Mouse (Mus musculus): ENCODE data around the gene Mmp14. TPM values are rescaled to one million over a fixed set of nuclear protein-coding genes. Genes with fewer than 3 reads are reported as not detected.
A peak's percentile ranks its signal among the peaks of the same experiment; 100 is the strongest.

The Mmp14 gene
- 17.3 and 22.0 TPM in 2 replicates for polyA plus RNA-seq (2012; rRNA removed)

DNA sequence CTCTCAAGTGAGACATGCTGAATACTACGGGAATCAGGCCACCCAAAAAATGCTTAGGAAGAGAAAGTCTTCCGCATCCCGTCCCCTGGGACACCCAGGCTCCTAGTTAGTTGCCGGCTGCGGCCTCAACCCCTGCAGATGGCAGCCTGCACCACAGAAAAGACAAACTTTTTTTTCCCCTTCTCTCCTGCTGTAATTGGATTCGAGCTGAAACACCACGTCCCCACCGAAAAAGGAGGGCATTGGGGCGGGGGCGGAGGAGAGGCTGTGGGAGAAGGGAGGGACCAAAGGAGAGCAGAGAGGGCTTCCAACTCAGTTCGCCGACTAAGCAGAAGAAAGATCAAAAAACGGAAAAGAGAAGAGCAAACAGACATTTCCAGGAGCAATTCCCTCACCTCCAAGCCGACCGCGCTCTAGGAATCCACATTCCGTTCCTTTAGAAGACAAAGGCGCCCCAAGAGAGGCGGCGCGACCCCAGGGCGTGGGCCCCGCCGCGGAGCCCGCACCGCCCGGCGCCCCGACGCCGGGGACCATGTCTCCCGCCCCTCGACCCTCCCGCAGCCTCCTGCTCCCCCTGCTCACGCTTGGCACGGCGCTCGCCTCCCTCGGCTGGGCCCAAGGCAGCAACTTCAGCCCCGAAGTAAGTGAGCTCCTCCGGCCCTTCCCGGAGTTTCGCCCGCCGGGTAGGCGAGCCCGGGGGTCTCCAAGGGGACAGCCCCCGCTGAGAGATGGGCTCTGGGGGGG lies at the start of gene Mmp14:
Gene Mmp14 (plus strand): TSS at position 279 of the 744 bp plus-strand sequence.
- peak in 1 of 2 experiments; percentile 61 for DNase-seq (ENCODE audit: extremely low spot score in 1 of 2, low spot score in 1 of 2)

DNA sequence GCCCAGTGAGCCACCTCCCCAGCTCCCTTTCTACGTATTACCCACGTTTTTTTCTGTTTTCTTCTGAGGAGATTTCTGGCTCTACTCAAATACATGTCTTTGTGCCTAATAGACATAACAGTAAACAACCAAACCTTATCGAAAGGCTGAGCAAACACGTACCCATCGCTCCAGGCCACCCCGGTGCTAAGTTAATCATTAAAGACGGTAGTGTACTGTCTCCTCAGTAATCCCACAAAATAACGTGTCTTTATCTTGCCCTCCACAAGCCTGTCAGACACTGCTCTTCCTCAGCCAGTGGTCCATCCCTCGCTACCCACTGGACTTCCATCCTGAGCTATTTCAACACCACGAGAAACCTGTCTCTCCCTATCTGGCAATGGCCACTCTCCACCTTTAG lies 49.6 kb upstream of the Mmp14 start:
- DNase-seq (ENCODE audit: extremely low spot score in 1 of 2, low spot score in 1 of 2): no peak

DNA sequence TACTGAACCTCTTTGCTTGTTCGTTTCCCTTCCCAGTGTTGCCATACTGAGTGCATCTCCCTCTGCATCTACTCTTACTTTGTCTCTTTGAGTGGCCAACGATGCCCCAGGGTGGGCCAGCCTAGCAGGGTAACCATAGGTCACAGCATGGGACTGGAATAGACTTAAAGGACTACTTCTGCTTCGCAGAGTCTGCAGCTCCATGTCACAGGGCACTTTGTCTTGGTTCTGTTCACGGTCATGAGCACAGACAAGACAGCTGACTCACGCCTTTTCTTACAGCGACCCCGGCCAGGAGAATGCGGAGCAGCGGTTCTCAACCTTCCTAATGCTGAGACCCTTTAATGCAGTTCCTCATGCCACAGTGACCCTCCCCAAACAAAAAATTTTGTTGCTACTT lies 48.8 kb upstream of the Mmp14 start:
- DNase-seq (ENCODE audit: extremely low spot score in 1 of 2, low spot score in 1 of 2): no peak

DNA sequence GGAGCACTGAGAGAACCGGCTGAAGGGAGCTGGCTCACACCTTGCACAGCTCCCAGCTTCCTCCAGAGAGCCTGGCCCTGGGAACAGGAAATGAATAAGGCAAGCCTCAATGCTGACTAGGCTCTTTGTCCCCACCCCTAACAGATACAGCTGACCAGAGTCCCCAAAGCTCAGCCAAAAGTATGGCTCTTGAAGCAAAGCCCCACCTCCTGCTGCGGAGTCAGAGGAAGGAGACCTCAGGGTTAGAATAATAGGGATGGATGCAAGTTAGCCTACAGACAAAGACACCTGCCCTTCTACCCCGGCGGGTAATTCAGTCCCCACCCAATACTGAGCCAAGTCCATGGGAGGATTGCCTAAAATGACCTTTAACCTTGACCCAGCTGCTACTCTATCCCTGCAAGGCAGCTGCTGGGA lies 48.0 kb upstream of the Mmp14 start:
- DNase-seq (ENCODE audit: extremely low spot score in 1 of 2, low spot score in 1 of 2): no peak

DNA sequence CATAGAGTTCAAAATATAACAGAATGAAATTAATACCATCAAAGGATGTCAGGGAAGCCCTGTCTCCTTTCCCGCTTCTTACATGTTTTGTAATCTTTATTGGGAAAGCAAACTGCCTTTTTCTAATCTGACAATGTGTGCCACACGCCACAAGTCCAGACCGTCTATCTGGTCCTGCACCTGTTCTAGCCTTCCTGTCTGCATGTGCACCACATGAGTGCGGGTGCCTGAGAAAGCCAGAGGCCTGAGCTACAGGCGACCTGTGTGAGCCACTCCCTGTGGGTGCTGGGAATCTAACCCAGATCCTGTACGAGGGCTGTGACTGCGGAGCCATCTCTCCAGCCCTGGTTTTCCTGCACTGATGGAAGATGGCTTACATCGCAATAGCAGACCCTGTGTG lies 47.0 kb upstream of the Mmp14 start:
- DNase-seq (ENCODE audit: extremely low spot score in 1 of 2, low spot score in 1 of 2): no peak

DNA sequence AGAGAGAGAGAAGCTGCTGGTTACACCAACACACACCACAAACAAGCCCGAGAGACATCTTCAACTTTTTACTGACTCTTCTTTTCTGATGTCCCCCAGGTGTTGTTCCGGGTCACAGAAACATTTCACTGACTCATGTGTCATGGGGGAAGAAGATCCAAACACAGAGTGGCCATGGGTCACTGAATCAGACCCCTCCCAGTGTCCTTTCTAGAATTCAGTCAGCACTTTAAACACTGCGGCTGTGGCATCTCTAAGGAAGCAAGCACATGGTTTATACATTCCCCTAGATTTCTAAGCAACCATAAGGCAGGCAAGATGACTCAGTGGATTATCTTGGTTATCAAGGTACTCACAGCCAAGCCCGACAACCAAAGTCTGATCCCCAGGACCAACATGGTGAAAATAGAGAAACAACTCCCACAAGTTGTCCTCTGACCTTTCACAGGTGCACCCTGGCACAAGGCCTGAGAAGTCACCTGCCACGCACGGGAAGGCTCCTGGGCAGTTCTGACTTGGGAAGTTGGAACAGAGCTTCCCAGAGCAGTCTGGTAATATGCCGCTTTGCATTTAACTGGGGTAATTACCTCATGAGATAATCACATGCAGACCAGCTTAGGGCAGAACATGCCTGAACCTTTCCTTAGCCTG lies 45.3 kb upstream of the Mmp14 start:
- DNase-seq (ENCODE audit: extremely low spot score in 1 of 2, low spot score in 1 of 2): no peak

DNA sequence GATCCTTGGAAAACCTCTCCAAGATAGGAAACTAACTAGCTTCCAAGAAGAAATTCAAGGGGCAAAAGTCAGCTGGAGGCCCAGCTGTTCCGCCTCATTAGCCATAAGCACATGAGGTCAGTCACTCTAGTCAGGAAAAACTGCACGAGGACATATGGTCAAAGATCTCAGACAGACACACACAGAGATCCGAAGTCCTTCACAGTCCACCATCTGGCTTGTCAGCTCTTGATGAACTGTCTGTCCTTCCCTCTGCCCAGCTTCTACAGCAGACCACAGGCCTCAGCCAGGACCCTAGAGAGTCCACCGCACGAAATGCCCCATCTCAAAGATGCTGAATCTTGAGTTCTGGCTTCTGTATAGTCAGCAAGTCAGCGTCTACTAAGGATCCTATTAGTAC lies 43.9 kb upstream of the Mmp14 start:
- DNase-seq (ENCODE audit: extremely low spot score in 1 of 2, low spot score in 1 of 2): no peak

DNA sequence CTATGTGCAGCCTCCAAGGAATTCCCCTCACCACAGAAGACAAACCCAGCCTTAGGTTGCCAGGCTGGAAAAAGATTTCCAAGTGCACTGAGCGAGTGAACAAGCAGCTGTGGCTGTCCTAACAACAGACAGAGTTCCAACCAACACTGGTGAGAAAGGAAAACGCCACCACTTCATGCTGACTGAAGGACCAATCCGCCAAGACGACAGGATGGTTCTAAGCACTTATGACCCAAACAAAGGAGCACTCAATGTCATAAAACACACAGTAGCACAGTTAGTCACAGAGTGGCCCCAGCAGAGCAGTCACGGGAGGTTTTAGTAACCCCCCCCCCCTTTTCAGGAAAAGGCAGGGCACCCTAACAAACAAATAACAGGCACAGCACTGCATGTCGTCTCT lies 40.6 kb upstream of the Mmp14 start:
- DNase-seq (ENCODE audit: extremely low spot score in 1 of 2, low spot score in 1 of 2): no peak

DNA sequence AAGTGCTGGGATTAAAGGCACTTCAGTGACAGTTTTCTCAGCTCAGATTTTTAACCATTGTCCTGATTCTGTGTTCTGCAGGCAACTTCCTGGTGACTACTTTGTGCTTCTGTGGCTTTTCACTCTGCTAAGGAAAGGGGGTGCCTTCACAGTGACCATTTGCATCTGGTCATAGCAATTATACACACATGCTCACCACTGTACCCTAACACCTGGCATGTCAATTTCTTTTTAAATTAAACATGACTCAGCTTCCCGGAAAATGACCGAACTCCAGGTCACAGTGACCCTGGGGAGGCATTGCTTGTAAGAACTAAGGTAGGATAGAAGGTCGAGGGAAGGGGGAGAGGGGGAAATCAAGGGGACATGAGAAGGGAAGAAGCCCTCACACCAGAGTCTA lies 37.6 kb upstream of the Mmp14 start:
- no peak for DNase-seq (ENCODE audit: extremely low spot score in 1 of 2, low spot score in 1 of 2)

DNA sequence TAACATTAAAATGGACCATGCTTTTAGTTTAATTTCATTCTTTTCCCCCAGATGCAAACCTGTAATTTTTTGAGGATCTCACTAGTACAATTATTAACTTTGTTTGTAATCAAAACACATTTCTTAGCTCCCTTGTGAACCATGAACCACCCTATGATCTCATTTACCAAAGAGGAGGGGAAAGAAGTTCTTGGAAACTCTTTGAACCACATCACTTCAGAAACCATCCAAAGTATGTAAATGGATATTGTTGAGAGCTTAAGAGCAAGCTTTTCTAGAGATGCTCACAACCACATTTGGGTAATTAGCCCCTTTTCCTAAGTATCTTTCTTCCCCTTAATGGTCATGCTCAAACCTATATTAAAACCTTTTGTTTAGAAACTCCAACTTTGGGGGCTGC lies 37.1 kb upstream of the Mmp14 start:
- DNase-seq (ENCODE audit: extremely low spot score in 1 of 2, low spot score in 1 of 2): no peak

DNA sequence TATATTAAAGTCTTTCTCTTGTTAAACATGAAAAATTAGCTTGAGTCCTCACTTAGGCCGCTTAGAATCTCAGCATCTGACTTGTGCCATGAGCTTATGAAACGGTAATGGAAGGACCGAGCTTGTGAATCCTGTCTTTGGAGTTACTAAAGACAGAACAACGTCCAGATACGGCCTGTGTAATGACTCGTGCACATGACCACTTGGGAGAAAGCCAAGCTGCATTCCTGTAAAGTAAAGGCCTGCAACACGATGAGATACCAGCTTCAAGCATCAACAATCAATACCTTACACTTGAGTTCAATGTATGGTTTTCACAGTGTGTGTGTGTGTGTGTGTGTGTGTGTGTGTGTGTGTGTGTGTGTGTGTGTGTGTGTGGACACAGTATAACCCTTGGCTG lies 34.7 kb upstream of the Mmp14 start:
- no peak for DNase-seq (ENCODE audit: extremely low spot score in 1 of 2, low spot score in 1 of 2)

DNA sequence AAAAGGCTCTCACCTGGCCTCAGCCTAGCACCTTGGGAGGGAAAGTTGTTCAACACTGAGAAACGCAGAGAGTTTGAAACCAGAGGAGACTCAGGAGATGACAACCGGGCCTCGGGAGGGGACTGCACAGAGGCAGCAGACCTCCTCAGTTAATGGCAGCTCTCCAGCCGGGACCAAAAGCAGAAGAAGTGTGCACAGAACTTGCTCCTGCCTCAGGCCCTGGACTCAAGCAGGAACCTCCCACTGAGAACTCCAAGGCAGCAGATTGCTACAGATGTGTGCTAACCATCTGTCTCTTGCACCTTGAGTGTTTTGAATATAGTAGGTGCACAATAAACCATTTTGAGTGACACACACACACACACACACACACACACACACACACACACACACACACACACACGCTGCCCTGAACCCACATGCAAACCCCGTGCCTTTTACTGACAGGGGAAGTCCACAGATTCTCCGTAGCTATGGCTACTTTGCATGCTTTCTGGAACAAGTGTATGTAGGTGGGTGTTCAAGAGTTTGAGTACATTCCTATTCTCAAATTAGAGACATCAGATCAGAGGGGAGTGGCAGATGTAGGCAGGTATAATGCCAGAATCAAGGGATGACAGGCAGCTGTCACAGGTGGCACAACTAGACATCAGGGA lies 33.4 kb upstream of the Mmp14 start:
- no peak for DNase-seq (ENCODE audit: extremely low spot score in 1 of 2, low spot score in 1 of 2)

DNA sequence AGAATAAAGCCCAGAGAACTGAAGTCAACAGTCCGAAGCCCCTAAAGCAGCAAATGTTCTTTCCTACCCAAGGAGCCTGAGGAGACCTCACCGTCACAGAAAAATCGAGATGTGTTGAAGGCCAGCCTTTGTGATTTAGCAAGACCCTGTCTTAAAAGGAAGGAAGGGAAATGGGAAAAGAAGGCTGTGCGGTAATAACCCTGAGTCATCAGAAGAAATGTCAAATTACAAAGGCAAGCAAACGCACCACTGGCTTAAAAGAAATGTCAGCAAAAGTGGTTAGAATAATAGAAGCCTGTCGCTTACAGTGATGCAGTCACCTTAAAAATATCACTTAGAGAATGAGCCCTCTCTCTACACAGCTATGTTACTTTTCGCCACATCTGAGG lies 32.9 kb upstream of the Mmp14 start:
- DNase-seq (ENCODE audit: extremely low spot score in 1 of 2, low spot score in 1 of 2): no peak

DNA sequence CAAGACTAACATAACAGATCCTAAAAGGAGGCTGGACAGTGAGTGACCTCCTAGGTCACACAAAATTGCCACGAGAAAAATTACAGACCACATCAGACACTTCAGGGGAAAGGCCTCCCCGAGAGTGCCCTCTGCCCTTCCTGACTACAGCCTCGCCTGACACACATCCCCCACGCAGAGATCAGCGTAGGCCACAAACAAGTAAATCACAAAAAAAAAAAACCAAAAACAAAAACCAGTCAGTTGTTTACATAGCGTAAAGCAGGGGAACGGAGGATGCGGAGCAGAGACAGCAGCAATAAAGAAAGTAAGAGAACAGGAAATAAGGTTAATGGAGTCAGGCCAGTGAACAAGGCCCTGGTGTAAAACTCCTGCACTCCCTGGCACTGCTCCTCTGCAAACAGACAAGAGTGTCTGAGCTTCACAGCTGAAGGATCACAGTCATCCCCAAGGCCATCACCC lies 32.5 kb upstream of the Mmp14 start:
- DNase-seq (ENCODE audit: extremely low spot score in 1 of 2, low spot score in 1 of 2): no peak

DNA sequence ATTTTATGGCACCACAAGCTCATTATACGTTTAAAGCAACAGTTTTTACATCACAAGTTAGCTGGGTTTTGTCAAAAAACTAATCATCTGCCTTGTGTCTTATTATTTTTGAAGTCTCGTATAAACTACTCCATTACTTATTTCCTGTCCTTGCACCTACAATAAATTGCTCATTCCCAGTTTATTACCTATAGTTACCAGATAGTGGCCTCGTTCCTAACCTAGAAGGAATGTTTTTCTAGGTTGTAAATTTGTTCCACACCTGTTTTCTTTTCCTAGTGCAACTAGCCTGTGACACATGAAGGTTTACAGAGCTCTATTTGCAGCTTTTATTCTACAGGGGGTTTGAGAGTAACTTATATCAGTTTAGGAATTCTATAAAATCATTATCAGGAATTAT lies 29.7 kb upstream of the Mmp14 start:
- DNase-seq (ENCODE audit: extremely low spot score in 1 of 2, low spot score in 1 of 2): no peak

DNA sequence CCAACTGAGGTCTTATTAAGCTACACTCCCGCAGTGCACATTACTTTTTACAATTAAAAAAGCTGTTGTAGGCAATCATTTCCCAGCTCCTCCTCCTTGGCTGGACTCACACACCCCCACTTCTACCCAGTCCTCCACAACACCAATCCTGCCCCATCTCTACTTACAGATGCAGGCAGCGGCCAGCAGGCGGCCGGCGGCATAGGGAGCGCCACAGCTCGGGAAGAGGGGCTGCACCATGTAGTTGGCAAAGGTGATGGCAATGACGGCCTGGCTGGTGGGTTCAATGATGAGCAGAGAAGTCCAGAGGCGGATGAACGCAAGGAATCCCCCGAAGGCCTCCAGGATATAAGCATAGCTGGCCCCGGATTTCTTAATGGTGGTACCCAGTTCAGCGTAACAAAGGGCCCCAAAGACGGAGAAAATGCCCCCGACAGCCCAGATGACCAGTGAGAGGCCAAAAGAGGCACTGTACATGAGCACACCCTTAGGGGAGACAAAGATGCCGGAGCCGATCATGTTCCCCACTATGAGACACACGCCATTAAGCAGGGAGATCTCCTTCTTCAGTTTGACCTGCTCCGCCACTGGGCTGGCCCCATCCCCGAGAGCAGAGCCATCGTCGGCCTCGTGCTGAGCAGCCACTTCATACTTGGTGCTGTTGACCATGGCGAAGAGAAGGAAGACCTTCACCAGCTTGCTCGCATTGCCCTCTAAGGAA lies 22.9 kb upstream of the Mmp14 start:
- no peak for DNase-seq (ENCODE audit: extremely low spot score in 1 of 2, low spot score in 1 of 2)

DNA sequence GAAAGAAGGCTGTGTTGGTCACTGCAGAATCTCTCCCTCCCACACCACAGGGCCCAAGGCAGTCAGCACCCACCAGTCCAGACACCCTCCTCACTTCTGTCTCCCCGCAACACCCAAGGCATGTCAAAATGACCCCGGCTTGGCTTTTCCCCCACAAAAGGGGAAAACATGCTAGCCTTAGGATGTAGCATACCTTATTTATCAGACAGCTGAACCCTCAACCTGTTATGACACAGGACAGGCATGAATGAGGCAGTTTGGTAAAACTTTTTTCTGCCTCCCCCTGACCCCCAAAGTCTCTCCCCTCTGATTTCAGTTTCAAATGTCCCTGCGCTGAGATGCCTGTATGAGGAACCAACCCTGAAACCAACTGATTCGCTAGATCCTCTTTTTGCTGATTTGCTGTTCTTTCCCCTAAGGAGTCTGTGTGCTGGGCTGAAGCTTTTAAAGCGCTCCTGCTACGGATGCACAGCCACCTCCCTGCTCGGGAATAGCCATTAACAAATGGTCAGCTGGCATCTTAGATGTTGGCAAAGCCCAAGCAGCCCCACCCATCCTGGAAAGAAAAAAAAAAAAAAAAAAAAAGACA lies 22.3 kb upstream of the Mmp14 start:
- DNase-seq (ENCODE audit: extremely low spot score in 1 of 2, low spot score in 1 of 2): no peak

DNA sequence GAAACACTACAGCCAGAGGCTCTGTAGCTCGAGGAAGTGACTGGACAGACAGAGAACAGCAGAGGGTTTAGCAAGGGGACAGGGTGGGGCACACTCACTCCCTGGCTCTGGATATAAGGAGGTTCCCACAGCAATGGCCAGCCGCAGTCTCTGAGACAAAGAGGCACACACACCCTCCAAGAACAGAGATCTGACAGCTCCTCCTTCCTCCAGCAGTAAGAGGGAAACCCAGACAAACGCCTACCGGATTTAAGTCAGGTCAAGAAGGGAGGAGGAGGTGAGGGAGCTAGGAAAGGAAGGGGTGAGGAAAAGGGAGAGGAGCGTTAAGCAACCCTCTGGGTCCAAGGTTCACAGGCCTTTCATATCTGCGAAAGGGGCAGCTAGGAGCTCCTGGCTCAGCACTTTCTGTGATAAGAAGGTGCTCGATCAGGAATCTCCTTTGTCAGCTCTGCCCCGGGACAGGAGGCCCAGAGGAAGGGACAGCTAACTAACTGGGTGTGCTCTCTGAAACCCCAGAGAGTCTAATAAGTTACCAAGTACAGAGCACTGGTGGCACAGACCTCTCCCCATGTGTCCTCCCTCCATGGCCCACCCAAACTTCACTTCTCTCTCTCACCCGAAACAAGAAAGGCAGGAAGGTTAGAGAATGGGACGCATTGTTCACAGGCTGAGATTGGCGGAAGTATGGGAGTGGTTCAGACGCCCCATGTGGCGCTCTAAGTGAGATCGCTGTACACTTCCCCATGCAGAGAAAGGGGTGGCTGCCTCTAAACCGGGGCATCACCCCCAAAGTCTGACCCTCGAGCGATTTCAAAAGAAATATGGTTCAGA lies 21.2 kb upstream of the Mmp14 start:
- DNase-seq (ENCODE audit: extremely low spot score in 1 of 2, low spot score in 1 of 2): no peak

DNA sequence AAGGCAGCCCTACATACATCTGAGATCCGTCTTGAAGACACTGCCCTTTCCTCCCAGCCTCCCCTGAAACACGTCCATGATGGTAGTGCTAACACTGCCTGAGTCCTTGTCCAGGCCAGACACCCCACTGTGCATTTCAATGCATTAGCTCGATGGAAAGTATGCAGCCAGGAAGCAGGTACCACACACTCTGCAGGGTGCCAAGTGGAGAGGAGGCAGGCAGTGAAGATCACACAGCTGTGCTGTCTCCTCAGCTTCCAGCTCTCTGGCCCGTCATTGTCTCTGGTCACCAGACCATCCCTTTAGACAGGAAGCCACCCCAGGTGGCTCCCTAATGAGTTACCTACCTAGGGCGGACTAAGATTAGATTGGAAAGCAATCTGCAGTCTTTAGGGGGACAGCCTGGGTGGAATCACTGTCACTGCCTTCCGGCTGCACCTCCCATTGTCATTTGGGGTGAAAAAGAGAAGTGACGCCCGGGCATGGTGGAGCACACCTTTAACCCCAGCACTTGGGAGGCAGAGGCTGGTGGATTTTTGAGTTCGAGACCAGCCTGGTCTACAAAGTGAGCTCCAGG lies 19.3 kb upstream of the Mmp14 start:
- no peak for DNase-seq (ENCODE audit: extremely low spot score in 1 of 2, low spot score in 1 of 2)
